Mouse (Mus musculus) megakaryocyte, embryonic 14.5 days (primary cell): Measurements from ENCODE around the gene Sertad1. TPM values are rescaled to one million over a fixed set of nuclear protein-coding genes. Genes with fewer than 3 reads are reported as not detected.
A peak's percentile ranks its signal among the peaks of the same experiment; 100 is the strongest.

Experiments
- H3K27me3 ChIP-seq: replicated peaks from 2 replicates; pipeline ENCODE3; 2012; ENCODE audit warnings: inconsistent platforms
- H3K36me3 ChIP-seq: replicated peaks from 2 replicates; pipeline ENCODE3; 2012; ENCODE audit warnings: low read length, inconsistent platforms, mixed read lengths
- H3K4me1 ChIP-seq: 2 replicates; pipeline ENCODE4 v1.6.1; 2012; ENCODE audit warnings: inconsistent platforms
- H3K4me3 ChIP-seq: replicated peaks from 2 replicates; pipeline ENCODE3; 2012; ENCODE audit warnings: moderate library complexity, mild to moderate bottlenecking, inconsistent platforms
- H3K9me3 ChIP-seq: 2 replicates; pipeline ENCODE4 v1.6.1; 2012; ENCODE audit warnings: inconsistent platforms
- FLI1 ChIP-seq: IDR thresholded peaks from 2 replicates; pipeline ENCODE4 v1.6.1; 2012; ENCODE audit warnings: low read length, inconsistent platforms, mixed read lengths
- GATA1 ChIP-seq: IDR thresholded peaks from 3 replicates; pipeline ENCODE4 v1.6.1; 2012; ENCODE audit warnings: mixed read lengths, low read length, inconsistent platforms, borderline replicate concordance
- polyA plus RNA-seq: library from polyadenylated mRNA; stranded (reverse); fragments of >175 nt; gene quantifications from 2 replicates; pipeline ENCODE4 v1.2.3, GENCODE M21; 2012; ENCODE audit warnings: low replicate concordance; ENCODE audit not compliant: insufficient read depth

Gene Sertad1
- polyA plus RNA-seq, 1 experiment = 159 TPM

GRCm38 (mm10) chr7:27473156-27473834, 13.4 kb upstream of the Sertad1 start, which contains the start of gene Sertad3:
TSS of gene Sertad3 (plus strand) at chr7:27473768.
- peak within 1 kb of the TSS; percentile 98 for H3K4me3 ChIP-seq
- TF ChIP-seq GATA1 = no peak
- TF ChIP-seq FLI1 = no peak
- peaks cover 29% of the 10 kb centered on the region for H3K36me3 ChIP-seq
- peaks cover 53% of the 10 kb centered on the region for H3K4me1 ChIP-seq
- no peaks in the 10 kb centered on the region for H3K9me3 ChIP-seq
- no peaks in the 10 kb centered on the region for H3K27me3 ChIP-seq

GRCm38 (mm10) chr7:27473835-27474489, 12.7 kb upstream of the Sertad1 start:
- Histone ChIP-seq H3K27me3 (no peaks in the 10 kb centered on the region), H3K9me3 (no peaks in the 10 kb centered on the region), H3K4me3 (peak overlapping the region; percentile 98), H3K4me1 (peaks cover 60% of the 10 kb centered on the region), H3K36me3 (peaks cover 36% of the 10 kb centered on the region)
- TF ChIP-seq GATA1 = no peak
- no peak for TF ChIP-seq FLI1

GRCm38 (mm10) chr7:27474490-27474954, 12.2 kb upstream of the Sertad1 start:
- H3K36me3 ChIP-seq = peaks cover 42% of the 10 kb centered on the region

GRCm38 (mm10) chr7:27475596-27475995, 11.1 kb upstream of the Sertad1 start:
- no peak for TF ChIP-seq GATA1
- peaks cover 76% of the 10 kb centered on the region for H3K4me1 ChIP-seq

More at GRCm38 (mm10) chr7:27474490-27474954, 12.2 kb upstream of the Sertad1 start:
- no peak for TF ChIP-seq GATA1
- no peak for TF ChIP-seq FLI1
- H3K9me3 ChIP-seq = no peaks in the 10 kb centered on the region
- peaks cover 66% of the 10 kb centered on the region for H3K4me1 ChIP-seq
- H3K27me3 ChIP-seq = no peaks in the 10 kb centered on the region
- peak overlapping the region; percentile 98 for H3K4me3 ChIP-seq

GRCm38 (mm10) chr7:27476098-27476635, 10.5 kb upstream of the Sertad1 start:
- H3K36me3 ChIP-seq = peaks cover 51% of the 10 kb centered on the region
- H3K4me1 ChIP-seq = peaks cover 77% of the 10 kb centered on the region
- H3K9me3 ChIP-seq = no peaks in the 10 kb centered on the region
- H3K27me3 ChIP-seq = no peaks in the 10 kb centered on the region
- H3K4me3 ChIP-seq = peak overlapping the region; percentile 98
- TF ChIP-seq FLI1 (no peak), GATA1 (no peak)

More at GRCm38 (mm10) chr7:27475596-27475995, 11.1 kb upstream of the Sertad1 start:
- H3K27me3 ChIP-seq = no peaks in the 10 kb centered on the region
- H3K4me3 ChIP-seq = peak overlapping the region; percentile 98
- no peaks in the 10 kb centered on the region for H3K9me3 ChIP-seq
- H3K36me3 ChIP-seq = peaks cover 49% of the 10 kb centered on the region

GRCm38 (mm10) chr7:27478561-27478960, 8.1 kb upstream of the Sertad1 start:
- Histone ChIP-seq H3K4me1 (peaks cover 81% of the 10 kb centered on the region), H3K36me3 (peaks cover 51% of the 10 kb centered on the region), H3K4me3 (no peak overlapping the region), H3K27me3 (no peaks in the 10 kb centered on the region), H3K9me3 (no peaks in the 10 kb centered on the region)
- TF ChIP-seq FLI1 (no peak), GATA1 (no peak)

GRCm38 (mm10) chr7:27479750-27480149, 7.0 kb upstream of the Sertad1 start:
- TF ChIP-seq GATA1 = no peak
- no peak for TF ChIP-seq FLI1
- Histone ChIP-seq H3K27me3 (no peaks in the 10 kb centered on the region), H3K4me3 (no peak overlapping the region), H3K36me3 (peaks cover 51% of the 10 kb centered on the region), H3K9me3 (no peaks in the 10 kb centered on the region), H3K4me1 (peaks cover 93% of the 10 kb centered on the region)

GRCm38 (mm10) chr7:27480506-27480905, 6.2 kb upstream of the Sertad1 start:
- TF ChIP-seq FLI1 (no peak), GATA1 (no peak)
- H3K4me1 ChIP-seq = peaks cover 95% of the 10 kb centered on the region
- H3K9me3 ChIP-seq = no peaks in the 10 kb centered on the region
- H3K27me3 ChIP-seq = no peaks in the 10 kb centered on the region
- H3K4me3 ChIP-seq = peak overlapping the region; percentile 90
- peaks cover 50% of the 10 kb centered on the region for H3K36me3 ChIP-seq

- Histone ChIP-seq H3K36me3 (peaks cover 44% of the 10 kb centered on the region), H3K9me3 (no peaks in the 10 kb centered on the region), H3K4me3 (peak overlapping the region; percentile 90), H3K4me1 (peaks cover 92% of the 10 kb centered on the region), H3K27me3 (no peaks in the 10 kb centered on the region)
- no peak for TF ChIP-seq FLI1
- no peak for TF ChIP-seq GATA1
These were observed 5.6 kb upstream of the Sertad1 start for GRCm38 (mm10) chr7:27480927-27481626.

- Histone ChIP-seq H3K27me3 (no peaks in the 10 kb centered on the region), H3K36me3 (peaks cover 39% of the 10 kb centered on the region), H3K4me1 (peaks cover 87% of the 10 kb centered on the region), H3K4me3 (peak overlapping the region; percentile 90), H3K9me3 (no peaks in the 10 kb centered on the region)
- no peak for TF ChIP-seq FLI1
- no peak for TF ChIP-seq GATA1
These were observed 5.1 kb upstream of the Sertad1 start for GRCm38 (mm10) chr7:27481627-27481969.
